Mouse (Mus musculus) liver, embryonic 14.5 days (tissue): ENCODE measurements around the gene Olfr5.

Source experiments
- CTCF ChIP-seq: IDR thresholded peaks from 2 replicates; pipeline ENCODE4 v1.5.1; 2016; ENCODE audit warnings: antibody characterized with exemption, low read depth, control low read depth
- EP300 ChIP-seq: IDR thresholded peaks from 2 replicates; pipeline ENCODE4 v1.6.1; 2016; ENCODE audit warnings: antibody characterized with exemption, low read depth

DNA sequence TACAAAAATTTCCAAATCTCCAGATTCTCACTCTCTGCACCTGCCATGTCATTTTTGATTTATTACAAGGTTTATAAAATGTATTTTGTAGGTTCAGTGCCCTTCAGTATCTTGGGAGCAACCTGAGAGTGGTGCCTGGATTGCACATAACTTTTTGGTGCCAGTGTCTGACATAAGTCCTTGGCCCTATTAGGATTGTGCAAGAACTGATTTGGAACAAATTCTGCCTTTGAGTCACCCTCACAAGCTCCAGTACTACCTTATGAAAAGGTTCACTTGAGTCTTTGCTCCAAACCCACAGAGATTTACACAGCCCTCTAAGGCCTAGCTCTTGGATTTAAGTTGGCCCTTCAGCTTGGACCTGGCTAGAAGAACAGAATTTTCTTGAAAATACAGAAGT lies 19.8 kb downstream of the Olfr5 start, which contains the start of gene Olfr1346:
- TF ChIP-seq EP300 (no peak), CTCF (no peak)
